Mouse (Mus musculus) heart, adult 18-20 months (tissue): ENCODE data around the gene Commd1. TPM values are rescaled to one million over a fixed set of nuclear protein-coding genes. Genes with fewer than 3 reads are reported as not detected.

Experiments
- DNase-seq, 2 experiments: peaks; one replicate each; pipeline ENCODE4 v3.0.0; 2021 to 2022; ENCODE audit warnings: mixed read lengths in 1 of 2
- total RNA-seq, 2 experiments: library from RNA; stranded (reverse); gene quantifications; 2 replicates each; pipeline ENCODE4 v1.2.3; 2021

Commd1 gene
- total RNA-seq, 2 experiments from 2014 or later, result 154 to 162 TPM

GRCm38 (mm10) chr11:22990393-22991126, 8.4 kb upstream of the Commd1 start, which contains the start of gene Cct4:
Gene Cct4 (plus strand): TSS chr11:22990519.
- DNase-seq, result peak; percentile 94 to 97

- DNase-seq, result no peak
Observed at GRCm38 (mm10) chr11:22989786-22990185, 7.6 kb upstream of the Commd1 start.

- DNase-seq, result peak; percentile 59 to 85
Observed at GRCm38 (mm10) chr11:22987357-22987756, 5.2 kb upstream of the Commd1 start.

GRCm38 (mm10) chr11:22985510-22985909, 3.3 kb upstream of the Commd1 start:
- no peak for DNase-seq

GRCm38 (mm10) chr11:22982846-22983245, 664 bp upstream of the Commd1 start:
- no peak for DNase-seq

- no peak for DNase-seq
Observed at GRCm38 (mm10) chr11:22981543-22981950, 635 bp downstream of the Commd1 start.

GRCm38 (mm10) chr11:22981041-22981440, 1.1 kb downstream of the Commd1 start:
- DNase-seq, result no peak

- no peak for DNase-seq
Observed at GRCm38 (mm10) chr11:22979221-22979620, 3.0 kb downstream of the Commd1 start.

GRCm38 (mm10) chr11:22978711-22979110, 3.5 kb downstream of the Commd1 start:
- no peak for DNase-seq

- DNase-seq, result no peak
Observed at GRCm38 (mm10) chr11:22978215-22978614, 4.0 kb downstream of the Commd1 start.

- no peak for DNase-seq
Observed at GRCm38 (mm10) chr11:22973599-22973998, 8.6 kb downstream of the Commd1 start.

GRCm38 (mm10) chr11:22972746-22973526, 9.2 kb downstream of the Commd1 start:
- peak; percentile 91 for DNase-seq

GRCm38 (mm10) chr11:22971835-22972709, 10.1 kb downstream of the Commd1 start, which contains the start of gene Zrsr1:
Gene Zrsr1 (plus strand): TSS chr11:22972005.
- DNase-seq, result peak; percentile 80 to 83

GRCm38 (mm10) chr11:22970546-22970945, 11.6 kb downstream of the Commd1 start:
- DNase-seq, result no peak

GRCm38 (mm10) chr11:22969486-22969885, 12.7 kb downstream of the Commd1 start:
- peak in 1 of 2 experiments; percentile 66 for DNase-seq

GRCm38 (mm10) chr11:22965503-22965902, 16.7 kb downstream of the Commd1 start:
- DNase-seq, result no peak

- DNase-seq, result no peak
Observed at GRCm38 (mm10) chr11:22964401-22964800, 17.8 kb downstream of the Commd1 start.

GRCm38 (mm10) chr11:22962101-22962500, 20.1 kb downstream of the Commd1 start:
- no peak for DNase-seq

- DNase-seq, result no peak
Observed at GRCm38 (mm10) chr11:22957791-22958374, 24.3 kb downstream of the Commd1 start.

- peak; percentile 63 for DNase-seq
Observed at GRCm38 (mm10) chr11:22956830-22957229, 25.4 kb downstream of the Commd1 start.

GRCm38 (mm10) chr11:22956346-22956745, 25.8 kb downstream of the Commd1 start:
- no peak for DNase-seq

- no peak for DNase-seq
Observed at GRCm38 (mm10) chr11:22952668-22953067, 29.5 kb downstream of the Commd1 start.
